Mouse (Mus musculus) ES-Bruce4 (cell line): ENCODE data around the gene Rpl24.

Experiments
- CTCF ChIP-seq: IDR thresholded peaks from one replicate; pipeline ENCODE4 v1.8.1; 2011; ENCODE audit warnings: low read depth, low read length
- EP300 ChIP-seq: IDR thresholded peaks from 2 replicates; pipeline ENCODE4 v1.6.1; 2011; ENCODE audit warnings: low read depth, low read length; ENCODE audit not compliant: insufficient read depth
- POLR2A ChIP-seq: IDR thresholded peaks from one replicate; pipeline ENCODE4 v1.8.1; 2011; ENCODE audit warnings: low read length; ENCODE audit not compliant: insufficient read depth

- no peak for TF ChIP-seq EP300
- TF ChIP-seq CTCF = no peak
- no peak for TF ChIP-seq POLR2A
Measured at GRCm38 (mm10) chr16:56012789-56013743, 47.0 kb downstream of the Rpl24 start.
